Mouse (Mus musculus) hindbrain, embryonic 14.5 days (tissue): ENCODE measurements at regions not wholly inside any gene's neighbourhood (a gene's known extent, or its start where the extent isn't known, plus 50 kb on each side); places are given as distances from the start of the nearest gene placed in this dataset.

Experiments
- ATAC-seq: fragments of 200-750 bp; cut with Nextera tagmentation; 2 replicates; pipeline ENCODE4 v1.8.0; 2017; ENCODE audit warnings: moderate number of reproducible peaks, mild to moderate bottlenecking, moderate TSS enrichment, moderate library complexity; ENCODE audit not compliant: low FRiP score
- DNase-seq: peaks from one replicate; pipeline ENCODE4 v3.0.0-alpha.2; 2015; ENCODE audit warnings: low spot score
- H3K27ac ChIP-seq: fragments of 300-500 bp; sonication (generic); 2 replicates; pipeline ENCODE4 v1.5.1; 2014; ENCODE audit warnings: mild to moderate bottlenecking, moderate library complexity
- H3K27me3 ChIP-seq: fragments of 300-500 bp; sonication (generic); 2 replicates; pipeline ENCODE4 v1.6.1; 2014; ENCODE audit warnings: mild to moderate bottlenecking, low read length, mixed read lengths; ENCODE audit not compliant: control insufficient read depth, insufficient read depth
- H3K36me3 ChIP-seq: fragments of 300-500 bp; sonication (generic); replicated peaks from 2 replicates; pipeline ENCODE4 v1.6.1; 2014; ENCODE audit not compliant: control insufficient read depth, insufficient read depth
- H3K4me1 ChIP-seq: fragments of 300-500 bp; sonication (generic); replicated peaks from 2 replicates; pipeline ENCODE4 v1.6.1; 2014; ENCODE audit warnings: antibody characterized with exemption, low read length, mixed read lengths; ENCODE audit not compliant: control insufficient read depth, insufficient read depth
- H3K4me2 ChIP-seq: fragments of 300-500 bp; sonication (generic); replicated peaks from 2 replicates; pipeline ENCODE4 v1.6.1; 2014; ENCODE audit warnings: mild to moderate bottlenecking, moderate library complexity
- H3K4me3 ChIP-seq: fragments of 300-500 bp; sonication (generic); replicated peaks from 2 replicates; pipeline ENCODE4 v1.5.1; 2014; ENCODE audit warnings: mild to moderate bottlenecking, low read length
- H3K9ac ChIP-seq: fragments of 300-500 bp; sonication (generic); 2 replicates; pipeline ENCODE4 v1.6.1; 2014
- H3K9me3 ChIP-seq: fragments of 300-500 bp; sonication (generic); 2 replicates; pipeline ENCODE4 v1.6.1; 2016; ENCODE audit warnings: low read length; ENCODE audit not compliant: control insufficient read depth
- WGBS: fragments of 180-500 bp; shearing (Covaris S2); extraction: QIAGEN DNeasy Blood & Tissue Kit; methylation state at CpG from one replicate; pipeline ENCODE4 v1.1.7; 2014; 5-methylcytosine and 5-hydroxymethylcytosine counted together

DNA sequence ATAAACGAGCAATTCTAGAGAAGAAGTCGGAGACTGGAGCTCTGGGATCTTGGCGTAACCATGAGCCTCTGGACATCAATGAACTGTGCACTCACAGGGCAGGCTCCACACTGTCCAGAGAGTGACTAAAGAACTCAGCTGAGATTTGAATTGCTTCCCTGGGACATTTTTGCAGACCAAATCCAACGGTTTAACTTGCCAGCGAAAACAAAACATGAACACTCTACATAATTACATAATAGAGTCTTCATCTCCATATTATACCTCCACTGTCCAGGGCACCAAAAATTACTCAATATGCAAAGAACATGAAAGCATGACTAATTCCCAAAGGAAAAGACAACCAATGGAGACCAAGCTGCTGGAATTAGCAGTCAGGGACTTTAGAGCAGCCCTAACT lies 119.9 kb upstream of the Mrps22 start:
- H3K36me3 ChIP-seq, result no peaks in the 10 kb centered on the region
- no peak overlapping the region for H3K4me2 ChIP-seq
- no peaks in the 10 kb centered on the region for H3K27me3 ChIP-seq
- no peak overlapping the region for H3K9ac ChIP-seq
- WGBS, result 93% methylated on average over 5 of the region's 5 CpGs
- H3K27ac ChIP-seq, result no peak overlapping the region
- no peak for ATAC-seq
- DNase-seq, result no peak
- no peaks in the 10 kb centered on the region for H3K4me1 ChIP-seq
- H3K9me3 ChIP-seq, result 0 out of 2 replicates have a peak, but pooled peaks cover 6% of the 10 kb centered on the region
- H3K4me3 ChIP-seq, result no peak overlapping the region

DNA sequence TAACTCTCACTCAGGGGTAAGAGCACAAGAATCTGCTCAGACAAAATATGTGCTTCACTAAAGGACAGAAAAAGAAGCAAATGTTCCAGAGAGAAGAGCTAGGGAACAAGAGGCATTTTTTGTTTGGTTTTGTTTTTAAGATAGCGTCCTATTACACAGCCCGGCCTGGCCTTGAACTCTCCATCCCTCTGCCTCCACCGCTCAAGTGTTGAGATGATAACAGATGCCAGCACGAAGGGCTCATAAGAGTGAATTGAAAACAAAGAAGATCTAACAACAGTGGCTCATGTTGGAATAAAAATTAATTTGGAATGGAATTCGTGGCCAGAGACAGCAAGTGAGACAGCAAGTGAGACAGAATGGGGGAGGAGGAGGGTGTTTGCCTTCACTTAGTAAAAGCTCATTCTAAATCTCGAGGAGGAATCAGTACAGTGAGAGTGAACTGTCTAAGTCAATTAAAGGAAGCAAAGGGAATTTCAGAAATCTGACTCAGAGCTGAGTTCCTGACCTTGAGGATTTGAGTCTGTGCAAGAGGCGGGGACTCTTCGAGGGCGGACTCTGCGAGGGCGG lies 116.3 kb upstream of the Mrps22 start:
- 0 out of 2 replicates have a peak, but pooled peaks cover 6% of the 10 kb centered on the region for H3K9me3 ChIP-seq
- no peaks in the 10 kb centered on the region for H3K27me3 ChIP-seq
- DNase-seq (no peak), ATAC-seq (no peak)
- no peak overlapping the region for H3K9ac ChIP-seq
- no peak overlapping the region for H3K4me2 ChIP-seq
- no peak overlapping the region for H3K27ac ChIP-seq
- H3K36me3 ChIP-seq, result no peaks in the 10 kb centered on the region
- no peak overlapping the region for H3K4me3 ChIP-seq
- H3K4me1 ChIP-seq, result no peaks in the 10 kb centered on the region
- 84% methylated on average over 11 of the region's 11 CpGs for WGBS

DNA sequence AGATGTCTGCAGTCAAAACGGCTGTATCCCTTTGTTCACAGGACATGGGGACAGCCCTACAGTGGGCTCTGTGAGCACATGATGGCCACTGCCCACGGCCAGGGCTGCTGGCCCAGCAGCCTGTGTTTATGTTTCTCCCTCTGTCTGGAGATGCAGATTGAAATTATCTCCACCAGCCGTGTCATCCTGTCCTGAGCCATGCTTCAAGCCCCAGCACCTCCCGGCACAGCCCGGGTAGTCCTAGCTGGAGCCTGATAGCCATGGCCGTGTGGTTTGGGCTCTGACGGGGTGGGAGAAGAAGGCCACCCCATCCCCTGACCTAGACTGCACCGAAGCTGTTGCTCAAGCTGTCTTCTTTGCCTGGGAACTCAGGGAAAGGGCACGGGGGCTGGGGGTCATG lies 113.2 kb upstream of the Mrps22 start:
- ATAC-seq (no peak), DNase-seq (no peak)
- Histone ChIP-seq H3K4me2 (no peak overlapping the region), H3K4me1 (no peaks in the 10 kb centered on the region), H3K4me3 (no peak overlapping the region), H3K9me3 (0 out of 2 replicates have a peak, but pooled peaks cover 3% of the 10 kb centered on the region), H3K27ac (no peak overlapping the region), H3K27me3 (no peaks in the 10 kb centered on the region), H3K9ac (no peak overlapping the region), H3K36me3 (no peaks in the 10 kb centered on the region)
- 91% methylated on average over 9 of the region's 9 CpGs for WGBS

DNA sequence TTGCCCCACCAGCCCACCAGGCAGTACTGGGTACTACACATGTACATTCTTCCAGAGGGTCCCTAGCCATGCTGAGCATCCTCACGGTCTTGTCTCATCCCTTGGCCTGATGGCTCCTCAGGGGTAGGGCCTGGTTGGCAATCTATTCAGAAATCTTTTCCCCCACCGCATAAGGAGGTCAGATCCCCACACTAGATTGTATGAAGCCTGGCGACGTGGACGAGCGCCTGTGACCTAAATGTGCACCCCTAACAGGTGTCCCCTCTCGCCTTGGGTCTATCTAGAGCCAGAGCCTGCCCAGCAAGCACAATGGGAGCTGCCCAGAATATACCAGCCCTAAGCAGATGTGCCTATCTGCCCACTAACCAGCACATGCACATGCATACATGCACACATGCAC lies 111.4 kb upstream of the Mrps22 start:
- Histone ChIP-seq H3K9me3 (no peaks in the 10 kb centered on the region), H3K9ac (no peak overlapping the region), H3K4me3 (no peak overlapping the region), H3K4me1 (no peaks in the 10 kb centered on the region), H3K27ac (no peak overlapping the region), H3K4me2 (no peak overlapping the region), H3K36me3 (no peaks in the 10 kb centered on the region), H3K27me3 (no peaks in the 10 kb centered on the region)
- WGBS, result 96% methylated on average over 7 of the region's 7 CpGs
- ATAC-seq (no peak), DNase-seq (no peak)

DNA sequence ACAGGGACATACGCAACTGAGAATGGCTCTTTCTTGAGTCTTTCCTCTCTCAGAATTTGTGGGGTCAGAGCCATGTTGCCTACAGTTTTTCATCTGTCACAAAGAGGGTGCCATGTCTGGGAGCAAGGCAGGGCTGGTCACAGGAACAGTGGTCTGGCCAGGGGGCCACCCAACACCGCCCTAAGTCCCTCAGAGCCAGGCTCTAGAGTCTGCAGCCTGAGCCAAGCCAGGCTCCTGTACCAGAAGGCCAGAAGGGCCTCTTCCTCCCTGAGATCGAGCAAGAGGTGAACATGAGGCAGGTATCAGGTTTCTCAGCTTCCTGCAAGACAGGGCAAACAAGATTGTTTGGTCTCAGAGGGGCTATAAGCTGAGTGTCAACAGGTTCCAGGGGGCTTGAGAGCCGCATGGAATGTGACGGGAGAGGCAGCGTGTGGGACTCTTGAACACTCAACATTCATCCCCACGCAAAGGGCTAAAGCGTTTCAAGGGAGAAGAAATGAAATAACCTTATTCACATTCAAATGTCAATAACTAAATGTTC lies 110.6 kb upstream of the Mrps22 start:
- Histone ChIP-seq H3K27ac (no peak overlapping the region), H3K4me1 (no peaks in the 10 kb centered on the region), H3K4me2 (no peak overlapping the region), H3K27me3 (no peaks in the 10 kb centered on the region), H3K4me3 (no peak overlapping the region), H3K9me3 (no peaks in the 10 kb centered on the region), H3K36me3 (no peaks in the 10 kb centered on the region), H3K9ac (no peak overlapping the region)
- DNase-seq (no peak), ATAC-seq (no peak)
- WGBS, result 88% methylated on average over 8 of the region's 8 CpGs

DNA sequence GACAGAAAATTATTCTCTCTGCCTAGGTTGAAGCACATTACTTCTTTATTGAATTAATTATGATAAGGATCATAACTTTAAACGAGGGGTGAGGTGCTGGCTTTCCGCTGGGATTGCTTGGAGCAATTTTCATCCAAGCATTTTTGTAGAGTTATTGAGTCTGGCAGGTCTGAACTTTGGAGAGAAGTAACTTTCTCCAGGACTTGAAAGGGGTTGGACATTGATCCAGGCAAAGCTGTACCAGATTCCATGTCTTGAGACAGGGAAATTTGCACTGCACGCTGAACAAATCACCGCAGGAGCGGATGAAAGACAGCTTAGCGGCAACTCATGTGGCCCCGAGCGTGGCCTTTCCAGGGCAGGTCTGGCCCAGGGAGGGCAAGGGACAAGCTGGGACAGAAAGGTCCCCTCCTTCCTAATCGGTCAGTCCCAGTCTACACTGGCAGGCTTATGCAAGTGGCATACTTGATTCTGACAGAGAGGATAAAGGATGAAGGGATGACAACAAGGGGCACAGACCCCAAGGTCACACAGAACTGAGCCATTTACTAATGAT lies 108.8 kb upstream of the Mrps22 start:
- Histone ChIP-seq H3K4me3 (no peak overlapping the region), H3K27me3 (no peaks in the 10 kb centered on the region), H3K9me3 (no peaks in the 10 kb centered on the region), H3K4me2 (no peak overlapping the region), H3K4me1 (no peaks in the 10 kb centered on the region), H3K27ac (no peak overlapping the region), H3K36me3 (no peaks in the 10 kb centered on the region), H3K9ac (no peak overlapping the region)
- ATAC-seq (no peak), DNase-seq (no peak)
- 78% methylated on average over 9 of the region's 9 CpGs for WGBS

DNA sequence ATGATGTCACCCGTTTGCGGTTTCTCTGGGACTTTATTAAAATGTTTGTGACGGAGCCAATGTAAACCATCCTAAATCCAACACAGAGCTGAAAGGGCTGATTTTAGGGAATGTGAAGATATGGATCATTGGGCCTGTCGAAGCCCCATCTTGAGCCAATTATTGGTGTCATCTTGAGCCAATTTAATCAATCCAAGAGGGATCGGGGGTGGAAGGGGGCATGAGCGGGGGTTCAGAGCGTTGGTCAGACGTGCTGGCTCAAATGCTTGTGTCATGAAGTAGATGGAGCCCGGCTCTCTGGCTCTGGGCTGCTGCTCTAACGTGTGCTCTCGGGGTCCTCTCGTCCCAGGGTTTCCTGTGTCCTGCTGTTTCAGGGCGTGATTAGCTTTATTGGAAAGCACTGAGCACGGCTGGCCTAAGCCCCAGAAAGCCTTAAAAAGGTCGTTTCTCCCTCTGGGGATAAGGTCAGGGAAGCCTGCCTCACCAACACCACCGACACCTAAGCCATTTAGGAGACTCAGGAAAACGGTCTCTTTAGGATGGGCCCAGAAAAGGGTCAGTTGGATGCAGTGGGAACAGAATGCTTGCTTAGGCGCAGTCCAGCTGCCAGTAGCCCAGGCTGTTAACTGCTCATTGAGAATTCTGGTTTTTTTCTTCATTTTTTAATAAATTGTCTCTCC lies 106.7 kb upstream of the Mrps22 start:
- WGBS, result 69% methylated on average over 18 of the region's 18 CpGs
- no peak for DNase-seq
- Histone ChIP-seq H3K4me2 (no peak overlapping the region), H3K4me3 (no peak overlapping the region), H3K27ac (no peak overlapping the region), H3K4me1 (no peaks in the 10 kb centered on the region), H3K9me3 (no peaks in the 10 kb centered on the region), H3K36me3 (no peaks in the 10 kb centered on the region), H3K9ac (no peak overlapping the region), H3K27me3 (no peaks in the 10 kb centered on the region)
- no peak for ATAC-seq

DNA sequence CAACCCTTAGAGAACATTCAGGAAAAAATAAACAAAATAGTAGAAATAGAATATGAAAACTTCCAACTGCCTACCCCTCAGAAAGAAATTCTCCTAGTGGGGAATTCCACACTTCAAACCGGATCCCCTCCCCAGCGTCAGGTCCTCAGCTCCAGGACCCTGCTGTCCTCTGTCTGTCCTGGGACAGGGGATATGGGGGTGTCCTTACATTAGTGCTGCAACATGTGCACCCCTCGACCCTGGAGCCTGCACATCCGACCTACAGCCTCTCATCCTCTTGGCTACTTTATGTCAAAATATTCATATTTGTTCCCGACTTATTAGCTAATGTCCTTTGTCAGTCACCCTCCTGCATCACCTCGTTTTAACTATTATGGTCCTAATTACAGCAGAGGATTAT lies 106.0 kb upstream of the Mrps22 start:
- 84% methylated on average over 6 of the region's 6 CpGs for WGBS
- ATAC-seq, result no peak
- H3K4me3 ChIP-seq, result no peak overlapping the region

DNA sequence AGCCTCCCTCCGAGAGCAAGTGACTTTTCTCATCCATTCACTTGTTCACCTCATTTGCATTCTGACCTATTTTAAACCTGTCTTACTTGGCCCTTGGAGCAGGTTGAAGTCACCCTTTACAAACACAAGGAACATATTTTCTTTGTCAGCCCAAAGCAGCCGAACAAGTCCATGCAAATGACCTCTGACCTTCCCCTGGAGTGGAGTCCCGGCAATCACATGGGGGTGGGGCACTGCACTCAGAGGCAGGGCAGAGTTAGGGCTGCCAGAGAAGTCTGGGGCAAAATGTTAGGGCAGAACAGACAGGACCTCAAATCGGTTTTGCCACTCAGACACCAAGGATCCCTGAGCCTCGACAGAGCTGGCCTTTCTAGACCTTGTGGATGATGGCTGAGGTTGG lies 102.7 kb upstream of the Mrps22 start:
- H3K27ac ChIP-seq, result no peak overlapping the region
- no peak for ATAC-seq
- no peak overlapping the region for H3K4me2 ChIP-seq
- 23% methylated on average over 5 of the region's 5 CpGs for WGBS
- no peaks in the 10 kb centered on the region for H3K9me3 ChIP-seq
- H3K4me1 ChIP-seq, result no peaks in the 10 kb centered on the region
- H3K4me3 ChIP-seq, result no peak overlapping the region
- no peaks in the 10 kb centered on the region for H3K27me3 ChIP-seq
- no peak overlapping the region for H3K9ac ChIP-seq
- H3K36me3 ChIP-seq, result no peaks in the 10 kb centered on the region
- no peak for DNase-seq

More for the DNA sequence above, 106.0 kb upstream of the Mrps22 start:
- H3K9ac ChIP-seq, result no peak overlapping the region
- H3K27ac ChIP-seq, result no peak overlapping the region
- no peak for DNase-seq
- H3K27me3 ChIP-seq, result no peaks in the 10 kb centered on the region
- no peaks in the 10 kb centered on the region for H3K36me3 ChIP-seq
- H3K4me1 ChIP-seq, result no peaks in the 10 kb centered on the region
- no peak overlapping the region for H3K4me2 ChIP-seq
- H3K9me3 ChIP-seq, result no peaks in the 10 kb centered on the region
